Mouse (Mus musculus): Measurements from ENCODE around the gene Zmym1. TPM values are rescaled to one million over a fixed set of nuclear protein-coding genes. Genes with fewer than 3 reads are reported as not detected.

Zmym1 gene
- total RNA-seq, 1 experiment: 56.8 TPM

DNA sequence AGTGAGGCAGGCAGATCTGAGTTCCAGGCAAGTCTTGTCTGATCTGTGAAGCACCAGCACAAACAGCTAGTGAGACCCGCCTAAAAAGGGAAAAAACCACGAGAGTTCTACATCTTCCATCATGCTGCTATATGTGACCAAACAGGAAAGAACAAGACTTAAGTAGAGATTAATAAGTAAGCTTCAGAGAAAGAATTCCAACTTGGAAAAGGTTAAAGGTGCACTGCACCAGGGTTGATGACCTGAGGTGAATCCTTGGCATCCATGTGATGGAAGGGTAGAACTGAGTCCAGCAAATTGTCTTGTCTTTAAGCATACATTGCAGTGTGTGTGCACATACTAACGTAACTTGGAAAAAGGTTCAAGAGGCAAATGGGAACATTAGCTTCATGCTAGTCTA lies 23.8 kb downstream of the Zmym1 start:
- no peak for DNase-seq (ENCODE audit: low read depth, low spot score)
- H3K4me1 ChIP-seq (ENCODE audit: control insufficient read depth in 2 of 2, insufficient read depth in 2 of 2, low read length in 2 of 2, poor library complexity in 1 of 2): peaks cover 0 to 2% of the 10 kb centered on the region in 2 experiments; a peak in 1 of 4 replicates
- H3K27ac ChIP-seq (ENCODE audit: insufficient read depth, low read depth, low read length, poor library complexity, severe bottlenecking): no peak overlapping the region
- H3K36me3 ChIP-seq (ENCODE audit: control insufficient read depth, insufficient read depth, low read length, poor library complexity, severe bottlenecking): peaks cover 36% of the 10 kb centered on the region
- H3K9me3 ChIP-seq (ENCODE audit: control insufficient read depth, insufficient read depth, low read depth, low read length): no peaks in the 10 kb centered on the region
- in situ Hi-C loops (cut with MboI; ENCODE audit: low sequenced_read_pairs in 2 of 2, unreplicated experiment in 2 of 2): no loop called here
- no peak overlapping the region for H3K9ac ChIP-seq (ENCODE audit: insufficient read depth, low read depth, low read length, poor library complexity, severe bottlenecking)
- no peak overlapping the region for H3K4me3 ChIP-seq (ENCODE audit: insufficient read depth in 1 of 2, low read depth in 1 of 2, low read length in 2 of 2, poor library complexity in 1 of 2, severe bottlenecking in 1 of 2)
- no peak for TF ChIP-seq ZC3H11A (IDR thresholded peaks at IDR 0.05; ENCODE audit: borderline replicate concordance, low read depth, low read length)
- no peak for TF ChIP-seq MAFK (IDR thresholded peaks at IDR 0.05; ENCODE audit: insufficient read depth, low read depth, low read length)
- TF ChIP-seq HCFC1 (IDR thresholded peaks at IDR 0.05; ENCODE audit: borderline replicate concordance, insufficient read depth, low read length): no peak
- no peak for TF ChIP-seq CHD2 (IDR thresholded peaks at IDR 0.05; ENCODE audit: low read depth, low read length)
- TF ChIP-seq ZNF384 (IDR thresholded peaks at IDR 0.05; ENCODE audit: low read depth, low read length): no peak

DNA sequence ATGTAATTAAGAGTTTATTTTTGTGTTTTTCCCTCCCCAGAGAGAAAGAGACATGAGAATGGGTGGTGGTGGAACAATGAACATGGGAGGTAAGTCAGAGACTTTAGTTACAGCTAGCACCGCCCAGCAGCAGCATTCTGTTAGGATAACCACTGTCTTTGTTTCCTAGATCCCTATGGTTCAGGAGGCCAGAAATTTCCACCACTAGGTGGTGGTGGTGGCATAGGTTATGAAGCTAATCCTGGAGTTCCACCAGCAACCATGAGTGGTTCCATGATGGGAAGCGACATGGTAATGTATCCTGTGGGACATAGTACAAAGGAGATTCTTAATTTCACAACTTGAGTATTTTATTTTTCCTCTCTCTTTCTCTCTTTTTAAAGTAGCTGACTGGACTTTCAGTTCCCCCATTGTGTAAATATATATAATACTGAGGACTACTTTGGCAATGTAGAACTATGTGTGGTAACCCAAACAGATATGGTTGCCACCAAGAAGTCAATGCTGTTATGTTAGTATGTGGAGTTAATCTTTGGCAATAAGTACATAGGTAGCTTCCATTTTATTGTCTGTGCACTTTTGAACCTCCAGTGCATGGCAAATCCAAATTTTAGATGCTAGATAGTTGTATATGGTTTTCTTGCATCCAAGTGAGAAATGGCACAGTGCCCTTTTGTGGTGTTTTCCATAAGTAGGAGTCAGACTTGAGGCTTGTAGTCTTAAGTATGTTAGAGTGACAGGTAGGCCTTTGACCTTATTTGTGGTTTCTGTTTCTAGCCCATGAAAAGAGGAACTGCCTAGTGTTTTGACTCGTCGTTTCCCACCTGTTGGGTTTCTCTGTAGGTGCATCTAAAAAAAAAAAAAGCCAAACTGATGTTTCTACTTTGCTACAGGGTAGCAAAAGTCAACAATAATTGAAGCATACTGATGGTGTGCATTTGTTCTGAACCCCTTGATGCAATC lies 33.4 kb downstream of the Zmym1 start:
- in situ Hi-C loops (cut with MboI; ENCODE audit: low sequenced_read_pairs in 2 of 2, unreplicated experiment in 2 of 2): no loop called here
- Histone ChIP-seq H3K4me3 (ENCODE audit: insufficient read depth in 1 of 2, low read depth in 1 of 2, low read length in 2 of 2, poor library complexity in 1 of 2, severe bottlenecking in 1 of 2) (no peak overlapping the region), H3K36me3 (ENCODE audit: control insufficient read depth, insufficient read depth, low read length, poor library complexity, severe bottlenecking) (peaks cover 64% of the 10 kb centered on the region), H3K27ac (ENCODE audit: insufficient read depth, low read depth, low read length, poor library complexity, severe bottlenecking) (no peak overlapping the region), H3K9ac (ENCODE audit: insufficient read depth, low read depth, low read length, poor library complexity, severe bottlenecking) (no peak overlapping the region), H3K4me1 (ENCODE audit: control insufficient read depth in 2 of 2, insufficient read depth in 2 of 2, low read length in 2 of 2, poor library complexity in 1 of 2) (peaks cover 1 to 2% of the 10 kb centered on the region in 2 experiments; a peak in 2 of 4 replicates), H3K9me3 (ENCODE audit: control insufficient read depth, insufficient read depth, low read depth, low read length) (no peaks in the 10 kb centered on the region)
- TF ChIP-seq MAFK (IDR thresholded peaks at IDR 0.05; ENCODE audit: insufficient read depth, low read depth, low read length) (no peak), CHD2 (IDR thresholded peaks at IDR 0.05; ENCODE audit: low read depth, low read length) (no peak), ZNF384 (IDR thresholded peaks at IDR 0.05; ENCODE audit: low read depth, low read length) (no peak), ZC3H11A (IDR thresholded peaks at IDR 0.05; ENCODE audit: borderline replicate concordance, low read depth, low read length) (no peak)
- DNase-seq (ENCODE audit: low read depth, low spot score): no peak

DNA sequence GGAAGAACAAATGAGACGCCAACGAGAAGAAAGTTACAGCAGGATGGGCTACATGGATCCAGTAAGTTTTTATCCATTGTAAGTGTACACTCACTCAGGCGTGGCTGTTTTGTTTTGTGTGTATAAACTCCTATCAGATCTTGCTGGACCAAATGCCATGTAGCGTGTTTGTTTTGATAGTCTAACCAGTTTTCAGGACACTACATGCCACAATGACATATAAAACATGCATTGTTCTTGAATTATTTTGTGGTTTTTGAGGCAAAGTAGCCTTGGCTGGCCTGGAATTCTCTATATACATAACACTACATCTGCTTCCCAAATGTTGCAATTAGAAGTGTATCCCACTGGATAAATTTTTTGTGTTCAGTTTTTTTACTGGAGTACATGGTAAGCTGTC lies 34.1 kb downstream of the Zmym1 start:
- in situ Hi-C loops (cut with MboI; ENCODE audit: low sequenced_read_pairs in 2 of 2, unreplicated experiment in 2 of 2): no loop called here
- DNase-seq (ENCODE audit: low read depth, low spot score): no peak
- Histone ChIP-seq H3K9ac (ENCODE audit: insufficient read depth, low read depth, low read length, poor library complexity, severe bottlenecking) (no peak overlapping the region), H3K4me3 (ENCODE audit: insufficient read depth in 1 of 2, low read depth in 1 of 2, low read length in 2 of 2, poor library complexity in 1 of 2, severe bottlenecking in 1 of 2) (no peak overlapping the region), H3K4me1 (ENCODE audit: control insufficient read depth in 2 of 2, insufficient read depth in 2 of 2, low read length in 2 of 2, poor library complexity in 1 of 2) (peaks cover 0 to 2% of the 10 kb centered on the region in 2 experiments; a peak in 1 of 4 replicates), H3K36me3 (ENCODE audit: control insufficient read depth, insufficient read depth, low read length, poor library complexity, severe bottlenecking) (peaks cover 65% of the 10 kb centered on the region), H3K9me3 (ENCODE audit: control insufficient read depth, insufficient read depth, low read depth, low read length) (no peaks in the 10 kb centered on the region), H3K27ac (ENCODE audit: insufficient read depth, low read depth, low read length, poor library complexity, severe bottlenecking) (no peak overlapping the region)
- TF ChIP-seq MAFK (IDR thresholded peaks at IDR 0.05; ENCODE audit: insufficient read depth, low read depth, low read length) (no peak), CHD2 (IDR thresholded peaks at IDR 0.05; ENCODE audit: low read depth, low read length) (no peak), HCFC1 (IDR thresholded peaks at IDR 0.05; ENCODE audit: borderline replicate concordance, insufficient read depth, low read length) (no peak), ZNF384 (IDR thresholded peaks at IDR 0.05; ENCODE audit: low read depth, low read length) (no peak), ZC3H11A (IDR thresholded peaks at IDR 0.05; ENCODE audit: borderline replicate concordance, low read depth, low read length) (no peak)

DNA sequence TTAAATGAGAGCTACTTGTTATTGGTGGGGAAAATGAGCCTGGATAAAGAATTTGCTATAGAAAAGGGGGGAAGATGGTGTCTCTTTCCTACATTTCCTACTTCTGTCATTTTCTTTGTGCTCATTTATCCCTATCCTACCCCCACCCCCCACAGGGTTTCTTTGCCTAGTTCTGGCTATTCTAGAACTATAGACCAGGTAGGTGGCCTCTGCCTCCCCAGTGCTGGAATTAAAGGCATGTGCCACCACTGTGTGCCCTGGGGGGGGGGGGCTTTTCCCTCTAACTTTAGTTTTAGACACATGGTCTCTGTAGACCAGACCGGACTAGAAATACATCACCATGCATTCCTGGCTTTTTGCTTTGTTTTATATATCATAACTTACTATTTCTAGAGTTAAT lies 36.7 kb downstream of the Zmym1 start:
- H3K4me1 ChIP-seq (ENCODE audit: control insufficient read depth in 2 of 2, insufficient read depth in 2 of 2, low read length in 2 of 2, poor library complexity in 1 of 2): peaks cover 0 to 2% of the 10 kb centered on the region in 2 experiments; a peak in 1 of 4 replicates
- peaks cover 52% of the 10 kb centered on the region for H3K36me3 ChIP-seq (ENCODE audit: control insufficient read depth, insufficient read depth, low read length, poor library complexity, severe bottlenecking)
- in situ Hi-C loops (cut with MboI; ENCODE audit: low sequenced_read_pairs in 2 of 2, unreplicated experiment in 2 of 2): no loop called here
- H3K9me3 ChIP-seq (ENCODE audit: control insufficient read depth, insufficient read depth, low read depth, low read length): no peaks in the 10 kb centered on the region
- DNase-seq (ENCODE audit: low read depth, low spot score): no peak
- H3K27ac ChIP-seq (ENCODE audit: insufficient read depth, low read depth, low read length, poor library complexity, severe bottlenecking): no peak overlapping the region
- peak overlapping the region; percentile 99 to 100 for H3K4me3 ChIP-seq (ENCODE audit: insufficient read depth in 1 of 2, low read depth in 1 of 2, low read length in 2 of 2, poor library complexity in 1 of 2, severe bottlenecking in 1 of 2)
- H3K9ac ChIP-seq (ENCODE audit: insufficient read depth, low read depth, low read length, poor library complexity, severe bottlenecking): peak overlapping the region; percentile 39; the same call in 1 of the 2 replicates
- no peak for TF ChIP-seq CHD2 (IDR thresholded peaks at IDR 0.05; ENCODE audit: low read depth, low read length)
- TF ChIP-seq MAFK (IDR thresholded peaks at IDR 0.05; ENCODE audit: insufficient read depth, low read depth, low read length): no peak
- no peak for TF ChIP-seq ZNF384 (IDR thresholded peaks at IDR 0.05; ENCODE audit: low read depth, low read length)
- TF ChIP-seq ZC3H11A (IDR thresholded peaks at IDR 0.05; ENCODE audit: borderline replicate concordance, low read depth, low read length): no peak
- no peak for TF ChIP-seq HCFC1 (IDR thresholded peaks at IDR 0.05; ENCODE audit: borderline replicate concordance, insufficient read depth, low read length)
